Mouse (Mus musculus): ENCODE measurements at regions not wholly inside any gene's neighbourhood (a gene's known extent, or its start where the extent isn't known, plus 50 kb on each side); places are given as distances from the start of the nearest gene placed in this dataset.

DNA sequence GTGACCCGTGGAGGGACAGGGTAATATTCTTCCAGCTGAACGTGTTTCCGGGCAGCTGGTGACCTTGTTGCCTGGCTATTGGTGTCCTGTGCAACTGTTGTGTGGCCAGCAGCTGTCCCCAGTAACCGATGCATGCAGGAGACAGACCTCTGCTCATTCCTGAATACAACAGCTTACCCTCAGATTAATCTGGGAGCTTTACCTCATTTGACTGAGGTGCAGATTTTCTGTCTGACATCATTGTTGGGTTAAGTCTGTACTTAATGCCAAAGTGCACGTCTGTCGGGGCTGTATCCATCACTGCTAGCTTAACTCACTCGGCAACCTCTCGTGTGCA, 119.6 kb upstream of the Mpp6 start:
- in situ Hi-C loops (cut with MboI, MseI), result no loop called here

DNA sequence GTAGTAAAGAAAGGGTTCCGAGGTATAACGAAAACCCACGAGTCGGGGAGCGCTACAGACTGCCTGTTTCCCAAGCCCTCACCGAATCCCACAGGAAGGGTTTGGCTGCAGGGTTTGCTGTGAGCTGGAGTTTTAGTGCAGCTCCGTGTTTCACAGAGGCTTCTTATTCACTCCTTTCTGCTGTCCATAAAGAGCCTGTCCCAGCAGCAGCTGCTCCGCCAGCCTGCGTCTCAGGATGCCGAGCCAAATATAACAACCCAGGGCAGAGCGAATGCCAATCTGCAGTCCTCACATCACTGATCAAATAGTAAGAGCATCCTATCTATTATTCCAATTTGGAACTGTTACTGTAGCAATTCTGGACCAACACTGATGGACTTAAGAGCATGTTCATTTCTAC, 110.7 kb upstream of the Mpp6 start:
- in situ Hi-C loops (cut with MboI, MseI), result no loop called here

DNA sequence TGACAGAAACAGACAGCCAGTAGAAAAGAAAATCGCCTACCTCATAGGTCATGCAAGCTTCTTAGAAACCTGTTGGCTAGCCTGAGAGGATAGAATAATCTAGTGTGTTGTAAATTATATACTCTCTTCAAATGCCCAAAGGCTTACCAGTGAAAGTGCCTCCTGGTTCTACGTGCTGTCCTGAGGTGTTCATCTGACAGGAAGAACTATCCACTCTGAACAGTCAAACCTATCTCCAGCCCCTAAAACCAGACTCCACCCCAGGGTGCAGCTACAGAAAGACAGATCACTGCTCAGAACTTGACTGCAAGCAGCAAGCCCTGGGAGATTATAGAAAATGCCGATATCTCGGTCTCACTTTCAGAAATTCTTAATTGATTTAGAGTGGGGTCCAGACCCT, 102.0 kb upstream of the Mpp6 start:
- in situ Hi-C loops (cut with MboI, MseI), result no loop called here

DNA sequence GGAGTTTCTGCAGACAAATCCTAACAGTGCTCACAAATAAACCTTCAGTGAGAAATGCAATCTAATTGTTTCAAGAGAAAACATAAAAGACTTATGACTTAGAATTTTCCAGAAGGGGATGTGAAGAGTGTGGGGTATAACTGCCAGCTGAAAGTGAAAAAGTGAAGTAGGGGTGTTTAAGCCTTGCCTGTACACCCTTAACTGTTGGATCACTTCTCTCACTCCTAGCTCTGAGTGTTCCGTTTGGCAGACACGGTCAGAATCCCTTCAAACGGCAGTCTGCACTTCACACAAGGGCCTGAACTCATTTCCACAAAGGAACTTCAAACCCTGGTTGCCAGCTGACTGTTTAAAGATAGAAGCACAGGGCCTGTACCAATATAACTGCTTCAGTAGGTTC, 101.2 kb upstream of the Mpp6 start:
- in situ Hi-C loops (cut with MboI, MseI), result no loop called here

DNA sequence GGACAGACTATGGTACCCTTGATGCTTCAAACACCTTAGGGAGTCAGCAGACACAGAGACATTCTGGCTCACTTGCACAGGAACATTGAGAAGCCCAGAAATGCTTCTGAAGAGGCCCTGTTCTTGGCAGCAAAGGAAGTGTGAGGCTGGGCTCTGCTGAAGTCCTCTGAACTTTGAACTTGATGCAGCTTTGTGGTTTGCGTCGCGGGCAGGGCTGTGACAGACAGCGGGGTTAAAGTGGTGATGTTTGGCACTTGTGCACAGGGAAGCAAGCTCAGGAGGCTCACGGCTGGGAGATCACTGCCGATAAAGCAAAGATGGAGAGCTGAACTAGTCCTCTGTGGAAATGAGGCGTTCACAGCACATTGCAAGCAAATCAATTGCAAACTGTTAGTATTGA, 100.7 kb upstream of the Mpp6 start:
- in situ Hi-C loops (cut with MboI, MseI), result no loop called here

DNA sequence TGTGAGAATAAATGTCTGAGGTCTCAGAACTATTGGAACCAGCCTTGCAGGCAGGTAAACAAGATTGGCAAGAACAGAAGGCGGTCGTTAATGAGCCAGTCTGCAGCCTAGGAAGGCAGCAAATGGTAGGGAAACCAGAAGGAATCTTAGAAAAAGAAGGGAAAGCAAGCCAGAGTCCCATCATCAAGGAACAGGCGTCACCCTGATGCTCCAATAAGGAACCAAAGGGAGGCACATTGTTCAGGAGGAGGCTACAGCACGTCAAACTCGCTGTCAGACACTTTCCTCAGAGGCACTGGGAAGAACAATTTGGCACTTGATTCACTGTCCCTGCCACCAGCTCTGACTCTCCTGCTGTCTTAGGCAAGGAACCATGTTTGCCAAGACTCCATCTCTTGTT, 100.2 kb upstream of the Mpp6 start:
- in situ Hi-C loops (cut with MboI, MseI), result no loop called here

DNA sequence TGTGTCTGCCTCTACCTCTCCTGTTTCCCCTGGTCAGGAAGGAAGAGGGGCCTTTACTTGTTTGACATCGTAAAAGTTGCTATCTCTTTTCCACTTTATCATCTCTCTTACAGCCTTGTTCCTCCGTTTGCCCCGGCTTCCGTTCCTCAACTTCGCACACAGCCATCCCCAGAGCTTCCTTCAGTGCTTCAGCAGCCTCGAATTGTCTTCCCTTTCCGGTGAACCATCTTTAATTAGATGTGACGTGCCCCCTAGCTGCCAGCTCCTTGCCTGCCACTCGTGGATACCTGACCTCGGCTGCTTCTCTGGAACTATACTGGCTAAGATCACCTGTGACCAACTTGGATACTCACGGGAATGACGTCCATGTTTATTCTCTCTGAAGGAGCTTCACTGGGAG, 99.0 kb upstream of the Mpp6 start:
- in situ Hi-C loops (cut with MboI, MseI), result no loop called here

DNA sequence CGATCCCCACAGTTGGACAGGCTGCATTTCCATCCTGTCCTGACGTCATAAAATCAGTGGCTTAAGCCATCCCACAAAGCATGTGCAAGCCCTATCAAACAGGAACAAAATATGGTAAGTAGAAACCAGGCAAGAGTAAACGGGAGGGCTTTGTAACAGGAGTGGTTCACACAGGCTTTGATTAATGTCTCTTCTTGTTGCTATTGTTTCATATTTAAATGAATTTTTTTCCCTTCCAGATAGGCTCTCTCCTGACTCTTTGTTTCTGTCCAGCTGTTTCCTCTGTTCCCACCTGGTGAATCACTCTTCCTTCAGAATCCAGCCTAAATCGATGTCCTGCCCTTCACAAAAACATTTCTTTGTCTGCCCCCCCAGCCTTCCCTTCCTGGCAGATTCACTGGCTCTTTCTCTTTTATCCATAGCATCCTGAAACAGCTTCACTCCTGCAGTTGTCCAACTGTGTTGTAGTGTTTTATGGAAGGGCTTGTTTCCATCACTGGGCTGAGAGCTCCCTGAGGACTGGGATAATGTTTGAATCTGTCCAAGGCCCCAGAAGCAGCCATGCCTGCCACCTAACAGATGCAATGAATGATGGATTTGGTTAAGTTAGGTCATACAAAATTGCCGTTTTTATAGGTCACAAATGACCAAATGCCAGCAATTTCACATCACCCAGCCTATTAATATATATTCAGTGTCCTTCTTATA, 98.1 kb upstream of the Mpp6 start:
- in situ Hi-C loops (cut with MboI, MseI), result no loop called here

DNA sequence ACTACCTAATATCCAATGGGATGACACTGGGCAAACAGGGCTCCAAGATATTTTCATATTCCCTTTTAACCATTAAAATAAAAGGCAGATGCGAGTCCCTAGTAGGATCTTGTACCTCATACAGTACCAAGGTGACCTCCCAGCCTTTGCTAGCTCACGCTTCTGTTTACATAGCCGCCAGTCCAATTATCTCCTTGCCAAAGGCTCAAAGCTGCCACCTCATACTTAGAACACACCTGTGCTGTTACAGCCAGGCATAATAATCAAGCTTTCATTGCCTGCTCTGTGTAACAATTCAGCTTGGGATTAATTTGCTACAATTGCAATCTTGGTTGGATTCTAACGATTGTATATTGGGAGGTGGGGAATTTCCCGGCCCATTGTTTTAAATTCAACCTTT, 97.0 kb upstream of the Mpp6 start:
- in situ Hi-C loops (cut with MboI, MseI), result no loop called here

DNA sequence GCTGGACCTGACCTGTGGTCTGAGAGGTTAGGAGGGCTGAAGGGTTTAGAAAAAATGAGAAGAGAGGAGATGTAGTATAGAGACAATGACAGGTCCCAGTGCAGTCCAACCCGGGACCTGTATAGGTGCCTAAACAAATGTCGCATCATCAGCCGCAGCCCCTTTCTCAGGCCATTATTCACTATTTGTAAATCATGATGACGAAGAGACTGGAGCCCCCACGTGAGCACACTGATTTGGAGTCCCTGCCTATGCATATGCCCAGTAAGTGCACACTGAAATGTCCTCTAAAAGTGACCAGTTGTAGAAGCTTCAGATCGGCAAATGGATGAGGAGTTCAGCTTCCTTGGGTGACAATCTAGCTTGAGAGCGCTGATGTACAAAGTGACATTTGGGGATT, 96.2 kb upstream of the Mpp6 start:
- in situ Hi-C loops (cut with MboI, MseI), result no loop called here

DNA sequence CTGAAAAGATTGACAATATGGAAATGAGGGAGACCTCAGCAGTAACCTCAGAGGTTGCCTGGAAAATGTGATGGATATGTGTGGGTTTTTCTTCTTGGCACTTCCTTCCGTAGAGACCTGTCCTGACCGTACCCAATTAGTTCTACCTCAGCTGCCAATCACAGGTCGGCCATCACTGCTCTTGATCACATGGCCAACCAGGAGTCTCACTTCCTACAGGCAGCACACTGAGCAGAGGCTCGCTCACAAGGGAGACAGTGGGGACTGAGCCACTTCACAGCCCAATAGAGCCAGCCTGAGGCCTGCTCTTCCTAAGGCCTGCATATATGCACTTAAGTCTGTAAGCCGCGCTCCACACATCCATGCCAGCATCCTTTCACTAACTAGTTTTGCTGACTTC, 82.1 kb upstream of the Mpp6 start:
- in situ Hi-C loops (cut with MboI, MseI), result loop anchor here (10.0 kb wide), 1 partner anchor 137 kb away; no protein-coding TSS in a partner anchor

DNA sequence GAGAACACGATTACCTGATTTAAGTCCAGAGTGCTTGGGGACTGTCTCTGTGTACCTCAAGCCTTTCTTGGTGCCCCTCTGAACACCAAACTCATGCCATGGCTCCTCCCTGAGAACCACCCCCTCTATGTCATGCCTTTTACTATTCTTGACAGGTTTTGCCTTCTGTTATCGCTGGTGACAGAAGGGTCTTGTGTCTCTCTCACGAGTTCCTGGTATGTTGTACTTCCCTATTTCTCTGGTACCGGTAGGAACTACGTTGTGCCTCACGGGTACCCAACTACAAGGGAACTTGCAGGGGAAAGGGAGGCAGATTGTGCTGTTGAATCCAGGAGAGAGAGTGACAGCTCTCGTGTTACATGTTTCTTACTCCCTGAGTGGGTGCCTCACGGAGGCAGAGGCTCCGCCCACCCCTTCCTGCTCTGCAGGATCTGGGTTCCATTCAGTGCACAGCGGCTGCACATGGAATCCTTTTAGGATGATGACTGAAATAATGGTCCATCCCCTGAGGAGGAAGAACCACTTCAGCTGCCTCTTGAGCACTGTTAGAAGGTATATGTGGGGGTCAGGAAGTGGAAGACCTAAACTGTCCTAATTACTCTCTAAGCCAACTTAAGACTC, 80.0 kb upstream of the Mpp6 start:
- in situ Hi-C loops (cut with MboI, MseI), result loop anchor here (10.0 kb wide), 1 partner anchor 135 kb away; no protein-coding TSS in a partner anchor

DNA sequence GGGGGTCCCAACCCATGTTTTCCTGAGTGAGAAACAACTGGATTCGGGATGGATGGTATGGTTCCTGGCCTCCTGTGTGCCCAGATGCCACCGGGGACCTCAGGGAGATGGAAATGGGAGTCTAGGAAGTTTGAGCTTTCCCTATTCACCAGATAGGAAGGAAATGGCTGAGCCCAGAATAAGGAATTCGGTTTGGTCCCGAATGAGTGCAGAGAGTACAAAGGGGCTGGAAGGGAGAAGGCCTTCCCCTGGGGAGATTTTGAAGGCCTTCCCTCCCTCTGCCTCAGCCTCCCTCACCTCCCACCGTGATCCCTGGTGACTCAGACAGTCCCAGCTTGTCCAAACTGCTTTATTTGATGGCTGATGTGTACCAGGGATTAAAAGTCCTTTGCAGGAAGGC, 78.7 kb upstream of the Mpp6 start:
- in situ Hi-C loops (cut with MboI, MseI), result no loop called here

DNA sequence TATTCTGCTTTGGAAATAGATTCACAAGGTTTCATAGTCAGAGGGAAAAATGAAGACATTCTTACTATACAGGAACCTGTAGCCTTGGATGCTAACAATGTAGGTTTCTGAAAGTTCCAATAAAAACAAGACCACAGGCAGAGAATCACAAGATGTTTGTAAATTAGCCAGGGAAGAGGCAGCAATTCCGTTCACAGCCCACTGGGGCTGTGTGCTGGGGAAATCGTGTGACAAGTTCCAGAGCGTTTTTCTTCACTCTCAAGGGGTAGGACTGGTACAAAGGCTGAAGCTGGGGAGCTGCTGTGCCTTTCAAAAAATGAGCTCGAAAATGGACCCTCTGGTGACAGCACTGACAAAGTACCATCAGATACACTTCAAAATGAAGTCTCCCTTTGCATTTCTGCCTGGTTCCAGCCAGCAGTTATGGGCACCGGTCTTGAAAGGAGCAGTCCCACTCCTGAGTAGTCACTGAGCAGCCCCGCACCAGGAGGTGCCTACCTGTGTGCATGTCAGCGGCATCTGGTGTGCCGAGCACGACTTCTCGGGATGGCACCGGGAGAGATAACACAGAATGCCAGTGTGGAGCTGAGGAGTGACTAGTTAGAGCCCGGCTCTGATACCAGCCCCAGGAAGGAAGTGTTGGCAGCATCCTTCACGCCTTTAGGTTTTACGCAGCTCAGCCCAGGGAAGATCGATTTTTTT, 77.0 kb upstream of the Mpp6 start:
- in situ Hi-C loops (cut with MboI, MseI), result no loop called here

DNA sequence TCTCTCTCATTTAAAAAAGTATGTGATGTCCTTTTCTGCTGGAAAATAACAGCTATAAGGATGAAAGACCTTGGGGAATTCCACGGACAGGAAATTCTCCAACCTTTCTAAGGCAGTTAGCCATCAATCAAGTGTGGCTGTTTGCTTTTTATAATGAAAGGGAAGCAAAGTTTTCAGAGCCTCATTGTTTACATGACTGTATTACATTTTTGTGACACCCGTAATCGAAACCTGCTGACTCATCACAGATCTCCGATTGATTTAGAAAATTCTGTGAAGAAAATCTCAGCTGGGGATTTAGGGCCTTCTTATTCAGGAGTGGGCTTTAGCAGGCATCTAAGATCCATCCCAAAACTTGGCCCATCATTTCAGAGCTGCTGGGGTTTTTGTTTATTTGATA, 72.4 kb upstream of the Mpp6 start:
- in situ Hi-C loops (cut with MboI, MseI), result no loop called here

DNA sequence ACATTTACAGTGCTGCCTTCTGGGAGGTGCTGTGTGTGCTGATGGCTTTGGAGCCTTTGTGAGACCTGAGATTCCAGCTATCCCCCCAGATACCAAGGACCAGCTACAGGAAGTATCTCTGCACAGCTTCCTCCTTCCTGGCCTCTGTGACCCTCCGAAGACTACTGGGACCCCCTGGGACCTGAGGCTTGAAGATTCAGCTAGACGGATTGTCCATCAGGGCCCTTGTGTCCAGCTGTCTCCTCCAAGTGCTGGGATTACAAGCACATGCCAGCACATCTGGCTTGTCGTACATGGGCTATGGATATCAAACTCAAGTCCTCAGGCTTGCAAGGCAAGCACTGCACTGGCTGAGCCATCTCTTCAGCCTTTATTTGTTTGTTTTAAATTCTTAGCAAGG, 71.7 kb upstream of the Mpp6 start:
- in situ Hi-C loops (cut with MboI, MseI), result no loop called here

DNA sequence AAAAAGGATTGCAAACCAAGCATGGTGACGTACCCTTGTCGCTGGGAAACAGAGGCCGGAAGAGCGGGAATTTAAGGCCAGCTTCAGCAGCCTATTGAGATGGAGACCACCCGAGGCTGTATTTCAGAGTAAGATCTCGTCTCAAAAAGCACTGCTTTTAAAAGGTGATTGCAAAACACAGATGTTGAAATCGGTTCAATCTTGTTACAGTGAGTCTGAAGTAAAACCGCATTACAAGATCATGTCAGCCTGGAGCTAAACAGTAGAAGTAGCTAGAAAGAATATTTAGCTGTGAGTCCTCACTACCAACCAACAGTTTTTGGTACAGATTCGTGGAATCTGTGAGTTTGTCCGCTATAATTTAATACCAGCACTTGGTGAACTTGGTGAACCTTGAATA, 69.0 kb upstream of the Mpp6 start:
- in situ Hi-C loops (cut with MboI, MseI), result no loop called here

DNA sequence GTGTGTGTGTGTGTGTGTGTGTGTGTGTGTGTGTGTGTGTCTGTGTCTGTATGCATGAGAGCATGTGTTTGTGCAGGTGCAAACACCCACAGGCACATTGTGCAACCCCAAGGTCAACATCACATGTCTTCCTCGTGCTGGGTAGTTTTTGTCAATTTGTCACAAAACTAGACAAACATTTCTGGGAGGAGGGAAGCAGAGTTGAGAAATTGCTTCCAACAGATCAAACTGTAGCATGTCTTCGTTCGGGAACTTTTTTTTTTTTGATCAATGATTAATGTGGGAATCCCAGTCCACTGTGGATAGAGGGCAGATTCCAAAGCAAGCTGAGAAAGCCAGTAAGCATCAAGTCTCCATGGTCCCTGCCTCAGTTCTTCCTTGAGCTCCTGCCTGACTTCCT, 67.9 kb upstream of the Mpp6 start:
- in situ Hi-C loops (cut with MboI, MseI), result no loop called here

DNA sequence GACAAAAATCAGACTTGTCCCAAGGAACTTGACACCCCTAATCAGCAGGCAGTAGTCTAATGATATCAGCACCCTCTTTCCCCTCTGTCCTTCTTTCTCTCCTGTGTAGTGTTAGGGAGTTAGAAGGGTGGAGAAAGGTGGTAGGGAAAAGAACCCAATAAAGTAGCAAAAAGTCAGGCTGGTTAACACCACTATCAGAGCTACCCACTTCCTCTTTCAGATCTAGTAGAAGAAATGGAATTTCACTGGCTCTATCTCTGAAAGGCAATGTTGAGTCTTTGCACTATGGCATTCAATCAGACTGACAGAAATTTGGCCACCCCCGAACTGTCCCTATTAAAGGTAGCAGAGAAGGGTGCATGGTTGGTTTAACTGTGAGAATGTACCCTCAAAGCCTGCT, 65.9 kb upstream of the Mpp6 start:
- in situ Hi-C loops (cut with MboI, MseI), result no loop called here

DNA sequence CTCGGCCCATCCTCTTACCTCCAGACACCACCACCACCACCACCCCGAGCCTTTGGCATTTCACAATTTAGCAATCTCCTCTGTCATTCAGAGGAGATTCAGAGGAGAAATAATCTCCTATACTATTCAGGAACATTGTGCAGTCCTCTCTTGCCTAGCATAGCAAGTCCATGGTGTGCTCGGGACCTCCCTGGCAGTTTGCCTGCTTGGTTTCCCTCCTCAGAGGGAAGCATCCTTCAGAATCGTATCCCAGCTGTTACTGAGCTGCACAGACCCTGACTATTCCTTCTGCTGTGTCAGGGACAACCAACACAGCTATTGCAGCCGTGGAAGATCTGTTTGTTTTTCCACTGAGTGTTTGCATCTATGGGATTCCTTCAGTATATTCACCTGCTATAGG, 63.3 kb upstream of the Mpp6 start:
- in situ Hi-C loops (cut with MboI, MseI), result no loop called here

DNA sequence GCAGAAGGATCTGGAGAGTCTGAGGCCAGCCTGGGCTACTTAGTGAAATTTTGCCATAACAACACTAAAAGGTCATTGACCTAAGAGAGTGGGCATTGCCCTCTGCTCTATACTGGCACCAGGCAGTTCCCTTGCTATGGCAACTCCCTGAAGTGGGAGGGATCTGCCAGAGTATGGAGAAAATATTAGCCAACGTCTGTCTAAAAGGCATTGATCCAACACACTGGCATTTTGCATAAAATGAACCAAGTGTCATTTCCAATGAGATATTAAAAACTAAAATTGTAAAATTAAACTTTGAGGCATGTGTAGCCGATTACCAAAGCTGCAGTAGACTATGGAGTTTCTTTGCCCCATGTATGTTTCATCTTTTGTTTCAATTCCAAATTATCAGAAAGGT, 57.6 kb upstream of the Mpp6 start:
- in situ Hi-C loops (cut with MboI, MseI), result no loop called here

DNA sequence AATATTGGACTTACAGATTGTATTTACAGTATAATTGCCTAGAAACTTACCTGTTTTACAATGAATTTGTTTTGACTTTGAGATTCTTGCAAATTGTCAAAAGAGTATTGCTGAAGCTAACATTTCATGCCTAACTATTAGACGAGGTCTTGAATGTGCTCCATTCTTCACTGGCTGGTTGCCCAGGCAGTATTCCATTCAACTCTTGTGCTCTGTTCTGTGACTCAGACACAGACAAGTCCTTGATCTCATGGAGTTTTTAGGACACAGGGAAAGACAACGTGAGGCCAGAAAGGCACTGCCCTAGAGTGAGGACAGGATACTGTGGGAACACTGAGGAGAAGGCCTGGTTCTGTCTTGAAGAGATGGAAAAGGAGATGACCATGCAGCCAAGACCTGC, 57.0 kb upstream of the Mpp6 start:
- in situ Hi-C loops (cut with MboI, MseI), result no loop called here

DNA sequence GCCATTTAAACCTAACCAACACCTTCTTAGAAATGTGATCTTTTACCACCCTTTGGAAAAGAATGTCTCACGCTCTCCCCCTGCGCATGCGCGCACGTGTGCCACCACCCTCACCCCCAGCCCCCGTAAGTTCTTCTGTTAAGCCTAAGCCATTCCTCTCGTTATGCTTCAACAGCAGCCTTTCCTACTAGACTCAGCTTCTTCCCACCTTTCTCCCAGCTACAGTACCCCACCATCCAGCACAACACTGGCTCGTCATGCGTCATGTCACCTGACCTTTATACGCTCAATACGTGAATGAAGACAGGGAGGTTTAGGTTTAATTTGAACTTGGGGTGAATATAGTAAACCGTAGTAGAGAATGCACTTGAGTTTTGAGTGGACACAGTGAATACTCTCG, 55.8 kb upstream of the Mpp6 start:
- in situ Hi-C loops (cut with MboI, MseI), result no loop called here

All from T-helper 2 cell (primary cell).